Mouse (Mus musculus) CH12.LX (cell line): ENCODE measurements around the gene Trim69. TPM values are rescaled to one million over a fixed set of nuclear protein-coding genes. Genes with fewer than 3 reads are reported as not detected.

Source experiments
- DNase-seq: peaks from one replicate; pipeline ENCODE4 v3.0.0-alpha.2; 2013; ENCODE audit errors: extremely low read depth
- H3K27ac ChIP-seq: 2 replicates; pipeline ENCODE4 v1.5.1; 2012; ENCODE audit warnings: low read depth, mild to moderate bottlenecking, control low read depth, moderate library complexity; ENCODE audit not compliant: insufficient read depth
- H3K27me3 ChIP-seq: replicated peaks from 2 replicates; pipeline ENCODE3; 2012; ENCODE audit warnings: inconsistent platforms
- H3K36me3 ChIP-seq, 2 experiments: replicated peaks in 1 of 2; 2 replicates each; pipeline versions ENCODE3 to v1.6.1; 2012; ENCODE audit warnings: inconsistent platforms in 1 of 2, low read length in 1 of 2, mild to moderate bottlenecking in 1 of 2, mixed read lengths in 1 of 2, moderate library complexity in 1 of 2; ENCODE audit not compliant: control insufficient read depth in 1 of 2, insufficient read depth in 1 of 2
- H3K4me1 ChIP-seq, 2 experiments: 2 replicates each; pipeline ENCODE4 v1.6.1; 2012; ENCODE audit warnings: inconsistent platforms in 1 of 2, moderate library complexity in 1 of 2; ENCODE audit not compliant: insufficient read depth in 2 of 2, control insufficient read depth in 1 of 2
- H3K4me2 ChIP-seq: 2 replicates; pipeline ENCODE4 v1.6.1; 2012; ENCODE audit warnings: low read depth, mild to moderate bottlenecking, control low read depth; ENCODE audit not compliant: poor library complexity, insufficient read depth, severe bottlenecking
- H3K4me3 ChIP-seq, 3 experiments: fragments of 150-350 bp in 1 of 3; sonication (generic) in 1 of 3; replicated peaks in 1 of 3; 2 replicates each; pipeline versions ENCODE3 to v1.5.1; 2011 to 2012; ENCODE audit warnings: low read depth in 2 of 3, low read length in 2 of 3, mild to moderate bottlenecking in 2 of 3, moderate library complexity in 2 of 3, control low read depth in 1 of 3, improper control_type of control experiment in 1 of 3, inconsistent platforms in 1 of 3, mixed read lengths in 1 of 3; ENCODE audit not compliant: poor library complexity in 1 of 3
- H3K79me2 ChIP-seq: replicated peaks from 2 replicates; pipeline ENCODE4 v1.6.1; 2012; ENCODE audit warnings: mild to moderate bottlenecking, moderate library complexity; ENCODE audit not compliant: control insufficient read depth, poor library complexity, insufficient read depth, severe bottlenecking; ENCODE audit errors: extremely low read depth
- H3K9ac ChIP-seq: 2 replicates; pipeline ENCODE4 v1.6.1; 2012; ENCODE audit warnings: low read depth, mild to moderate bottlenecking, control low read depth, moderate library complexity; ENCODE audit not compliant: insufficient read depth
- H3K9me3 ChIP-seq: replicated peaks from 2 replicates; pipeline ENCODE3; 2012; ENCODE audit warnings: low read length, inconsistent platforms, mixed read lengths
- BHLHE40 ChIP-seq: IDR thresholded peaks from 2 replicates; pipeline ENCODE4 v1.6.1; 2011; ENCODE audit warnings: mild to moderate bottlenecking, low read depth, low read length, improper control_type of control experiment
- CHD1 ChIP-seq: IDR thresholded peaks from 2 replicates; pipeline ENCODE4 v1.6.1; 2012; ENCODE audit warnings: low read depth, low read length, improper control_type of control experiment, inconsistent platforms
- CHD2 ChIP-seq: IDR thresholded peaks from 2 replicates; pipeline ENCODE4 v1.6.1; 2011; ENCODE audit warnings: low read length, improper control_type of control experiment
- CTCF ChIP-seq, 2 experiments: IDR thresholded peaks in 1 of 2; conservative IDR thresholded peaks in 1 of 2; 2 replicates each; pipeline ENCODE4 v1.5.1; 2011 to 2012; ENCODE audit warnings: low read depth in 2 of 2, low read length in 2 of 2, improper control_type of control experiment in 1 of 2, inconsistent platforms in 1 of 2, mild to moderate bottlenecking in 1 of 2, moderate library complexity in 1 of 2
- E2F4 ChIP-seq: IDR thresholded peaks from 2 replicates; pipeline ENCODE4 v1.6.1; 2011; ENCODE audit warnings: low read depth, low read length, improper control_type of control experiment; ENCODE audit not compliant: insufficient replicate concordance
- ELF1 ChIP-seq: IDR thresholded peaks from 2 replicates; pipeline ENCODE4 v1.6.1; 2014; ENCODE audit warnings: low read depth, mild to moderate bottlenecking, inconsistent platforms, low read length, improper control_type of control experiment
- EP300 ChIP-seq: IDR thresholded peaks from 2 replicates; pipeline ENCODE4 v1.6.1; 2011; ENCODE audit warnings: low read length, improper control_type of control experiment
- ETS1 ChIP-seq: conservative IDR thresholded peaks from 2 replicates; pipeline ENCODE4 v1.6.1; 2012; ENCODE audit warnings: low read depth, mild to moderate bottlenecking, inconsistent platforms, low read length, improper control_type of control experiment, moderate library complexity
- GABPA ChIP-seq: IDR thresholded peaks from 2 replicates; pipeline ENCODE4 v1.6.1; 2012; ENCODE audit warnings: low read depth, low read length, improper control_type of control experiment, inconsistent platforms; ENCODE audit not compliant: insufficient replicate concordance
- HCFC1 ChIP-seq: IDR thresholded peaks from 2 replicates; pipeline ENCODE4 v1.6.1; 2012; ENCODE audit warnings: low read depth, mild to moderate bottlenecking, inconsistent platforms, low read length, improper control_type of control experiment
- IRF4 ChIP-seq: IDR thresholded peaks from 2 replicates; pipeline ENCODE4 v1.6.1; 2014; ENCODE audit warnings: low read depth, mild to moderate bottlenecking, inconsistent platforms, low read length, improper control_type of control experiment
- JUN ChIP-seq: IDR thresholded peaks from 2 replicates; pipeline ENCODE4 v1.6.1; 2011; ENCODE audit warnings: low read depth, mild to moderate bottlenecking, low read length, improper control_type of control experiment, moderate library complexity; ENCODE audit not compliant: insufficient read depth
- JUND ChIP-seq: conservative IDR thresholded peaks from 2 replicates; pipeline ENCODE4 v1.6.1; 2011; ENCODE audit warnings: low read depth, low read length, improper control_type of control experiment
- KAT2A ChIP-seq: IDR thresholded peaks from 2 replicates; pipeline ENCODE4 v1.6.1; 2012; ENCODE audit warnings: low read length, improper control_type of control experiment, inconsistent platforms; ENCODE audit not compliant: insufficient replicate concordance
- MAFK ChIP-seq: IDR thresholded peaks from 2 replicates; pipeline ENCODE4 v1.6.1; 2011; ENCODE audit warnings: low read length, improper control_type of control experiment; ENCODE audit not compliant: insufficient replicate concordance
- MAX ChIP-seq: IDR thresholded peaks from 2 replicates; pipeline ENCODE4 v1.6.1; 2011; ENCODE audit warnings: low read length, improper control_type of control experiment
- MAZ ChIP-seq: IDR thresholded peaks from 2 replicates; pipeline ENCODE4 v1.6.1; 2012; ENCODE audit warnings: low read depth, mild to moderate bottlenecking, inconsistent platforms, low read length, improper control_type of control experiment, moderate library complexity
- MEF2A ChIP-seq: IDR thresholded peaks from 2 replicates; pipeline ENCODE4 v1.6.1; 2014; ENCODE audit warnings: low read depth, mild to moderate bottlenecking, inconsistent platforms, low read length, improper control_type of control experiment, borderline replicate concordance
- MXI1 ChIP-seq: IDR thresholded peaks from 2 replicates; pipeline ENCODE4 v1.6.1; 2011; ENCODE audit warnings: mild to moderate bottlenecking, low read depth, low read length, improper control_type of control experiment
- MYC ChIP-seq: IDR thresholded peaks from 2 replicates; pipeline ENCODE4 v1.6.1; 2011; ENCODE audit warnings: low read depth, mild to moderate bottlenecking, improper control_type of control experiment, low read length
- NELFE ChIP-seq: IDR thresholded peaks from 2 replicates; pipeline ENCODE4 v1.6.1; 2011; ENCODE audit warnings: low read depth, low read length, improper control_type of control experiment
- NRF1 ChIP-seq: IDR thresholded peaks from 2 replicates; pipeline ENCODE4 v1.6.1; 2014; ENCODE audit warnings: low read depth, mild to moderate bottlenecking, inconsistent platforms, low read length, improper control_type of control experiment, moderate library complexity
- PAX5 ChIP-seq: IDR thresholded peaks from 2 replicates; pipeline ENCODE4 v1.6.1; 2012; ENCODE audit warnings: low read length, inconsistent platforms, mixed read lengths
- POLR2A ChIP-seq: IDR thresholded peaks from 2 replicates; pipeline ENCODE4 v1.6.1; 2011; ENCODE audit warnings: low read depth, mild to moderate bottlenecking, improper control_type of control experiment, low read length
- POLR2AphosphoS2 ChIP-seq: IDR thresholded peaks from 2 replicates; pipeline ENCODE4 v1.6.1; 2011; ENCODE audit warnings: low read depth, low read length, improper control_type of control experiment
- RAD21 ChIP-seq: IDR thresholded peaks from 2 replicates; pipeline ENCODE4 v1.6.1; 2011; ENCODE audit warnings: low read depth, mild to moderate bottlenecking, low read length, improper control_type of control experiment, moderate library complexity
- RCOR1 ChIP-seq: conservative IDR thresholded peaks from 2 replicates; pipeline ENCODE4 v1.6.1; 2012; ENCODE audit warnings: low read depth, mild to moderate bottlenecking, inconsistent platforms, low read length, improper control_type of control experiment
- SIN3A ChIP-seq: IDR thresholded peaks from 2 replicates; pipeline ENCODE4 v1.6.1; 2012; ENCODE audit warnings: low read length, improper control_type of control experiment, inconsistent platforms
- SMC3 ChIP-seq: IDR thresholded peaks from 2 replicates; pipeline ENCODE4 v1.6.1; 2011; ENCODE audit warnings: low read depth, low read length, improper control_type of control experiment
- TBP ChIP-seq: conservative IDR thresholded peaks from 2 replicates; pipeline ENCODE4 v1.6.1; 2011; ENCODE audit warnings: low read depth, low read length, improper control_type of control experiment
- TCF12 ChIP-seq: IDR thresholded peaks from 2 replicates; pipeline ENCODE4 v1.6.1; 2014; ENCODE audit warnings: low read depth, mild to moderate bottlenecking, inconsistent platforms, low read length, improper control_type of control experiment
- UBTF ChIP-seq: IDR thresholded peaks from 2 replicates; pipeline ENCODE4 v1.6.1; 2012; ENCODE audit warnings: low read depth, mild to moderate bottlenecking, inconsistent platforms, low read length, improper control_type of control experiment, moderate library complexity
- USF1 ChIP-seq: IDR thresholded peaks from 2 replicates; pipeline ENCODE4 v1.6.1; 2014; ENCODE audit warnings: low read depth, mild to moderate bottlenecking, inconsistent platforms, low read length, improper control_type of control experiment
- USF2 ChIP-seq: conservative IDR thresholded peaks from 2 replicates; pipeline ENCODE4 v1.6.1; 2011; ENCODE audit warnings: low read depth, low read length, improper control_type of control experiment
- ZC3H11A ChIP-seq: IDR thresholded peaks from 2 replicates; pipeline ENCODE4 v1.6.1; 2012; ENCODE audit warnings: low read depth, mild to moderate bottlenecking, inconsistent platforms, low read length, improper control_type of control experiment
- ZKSCAN1 ChIP-seq: IDR thresholded peaks from 2 replicates; pipeline ENCODE4 v1.6.1; 2012; ENCODE audit warnings: low read depth, inconsistent platforms, low read length, improper control_type of control experiment, borderline replicate concordance
- ZMIZ1 ChIP-seq: IDR thresholded peaks from 2 replicates; pipeline ENCODE4 v1.6.1; 2012; ENCODE audit warnings: low read depth, mild to moderate bottlenecking, inconsistent platforms, low read length, improper control_type of control experiment
- ZNF384 ChIP-seq: IDR thresholded peaks from 2 replicates; pipeline ENCODE4 v1.6.1; 2012; ENCODE audit warnings: low read depth, low read length, improper control_type of control experiment, inconsistent platforms
- dilution Hi-C: fragments of 300-500 bp; cut with MboI; formaldehyde crosslinking; loops from 2 replicates; pipeline ENCODE4 v1.14.3; 2020; ENCODE audit warnings: low sequenced_read_pairs; ENCODE audit not compliant: extremely low pct_unique_long_range_greater_than_20kb, extremely low pct_ligation_motif_present
- in situ Hi-C: fragments of 300-500 bp; cut with MboI; formaldehyde crosslinking; loops from 3 replicates; pipeline ENCODE4 v1.14.3; 2019; ENCODE audit warnings: low sequenced_read_pairs, low pct_ligation_motif_present, low pct_unique_long_range_greater_than_20kb, mixed read lengths
- polyA plus RNA-seq: library from polyadenylated mRNA; unstranded; fragments of >175 nt; gene quantifications from 2 replicates; pipeline ENCODE4 v1.2.1, GENCODE M21; 2012; ENCODE audit warnings: low read depth; ENCODE audit not compliant: insufficient read length
- total RNA-seq, 2 experiments: library from RNA; depleted of rRNA; stranded (reverse); fragments of 300-350 nt in 1 of 2; fragments of >200 nt in 1 of 2; gene quantifications; 2 replicates each; pipeline ENCODE4 v1.2.3; 2012 to 2014

Trim69 gene
- total and polyA plus RNA-seq, 3 experiments, result 0.08 to 0.24 (median 0.13) TPM

DNA sequence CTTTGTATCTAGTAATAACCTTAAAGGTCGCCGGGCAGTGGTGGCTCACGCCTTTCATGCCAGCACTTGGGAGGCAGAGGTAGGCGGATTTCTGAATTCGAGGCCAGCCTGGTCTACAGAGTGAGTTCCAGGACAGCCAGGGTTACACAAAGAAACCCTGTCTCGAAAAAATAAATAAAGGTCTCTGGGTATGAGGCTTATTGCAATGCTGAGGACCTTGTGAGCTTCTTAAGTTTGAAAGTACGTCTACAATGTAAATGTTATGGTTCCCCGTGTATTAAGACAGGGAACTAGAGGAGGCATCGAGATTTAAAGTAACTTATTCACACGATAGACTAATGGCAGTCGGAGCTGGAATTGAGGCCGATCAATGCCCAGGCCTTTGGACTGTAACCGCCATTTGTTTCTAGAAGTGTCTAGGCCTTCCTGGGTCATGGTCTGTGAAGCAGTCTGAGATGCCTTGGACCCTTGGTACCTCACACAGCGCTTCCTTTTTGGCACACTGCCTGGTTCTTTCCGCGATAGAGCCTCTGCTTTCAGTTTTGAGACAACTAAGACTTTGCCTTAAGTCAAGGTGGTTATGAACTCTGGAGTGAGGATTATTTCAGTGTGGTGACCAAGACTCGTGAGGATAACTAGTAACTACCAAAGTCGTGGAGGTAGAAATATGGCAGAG, 12.1 kb upstream of the Trim69 start:
- TF ChIP-seq ZMIZ1 (no peak), MXI1 (peak; percentile 28), EP300 (peak; percentile 28; the same call in 1 of the 2 replicates), MAX (no peak), E2F4 (no peak), BHLHE40 (0 out of 2 replicates have a peak, but pooled peaks have one; percentile 8), USF1 (no peak), MYC (peak; percentile 35; the same call in 1 of the 2 replicates), MAZ (no peak), CHD2 (0 out of 2 replicates have a peak, but pooled peaks have one; percentile 24), JUN (no peak), RCOR1 (0 out of 2 replicates have a peak, but pooled peaks have one; percentile 33), TBP (peak; percentile 24; the same call in 1 of the 2 replicates), CTCF (conservative IDR thresholded peaks at IDR 0.05 in 1 of 2, IDR thresholded peaks at IDR 0.05 in 1 of 2; ENCODE audit: low read depth in 2 of 2, low read length in 2 of 2) (no peak), CHD1 (peak; percentile 84; the same call in 1 of the 2 replicates), KAT2A (0 out of 2 replicates have a peak, but pooled peaks have one; percentile 35), HCFC1 (peak; percentile 22; the same call in 1 of the 2 replicates), JUND (no peak), ZKSCAN1 (no peak), POLR2A (no peak; the same call in 1 of the 2 replicates), GABPA (no peak), SMC3 (no peak), UBTF (no peak), IRF4 (peak; percentile 59; the same call in 1 of the 2 replicates), MAFK (no peak), MEF2A (no peak), ELF1 (peak; percentile 40), NELFE (no peak), RAD21 (no peak), USF2 (no peak), ZNF384 (no peak), POLR2AphosphoS2 (no peak), PAX5 (no peak), TCF12 (peak; percentile 43; the same call in 1 of the 2 replicates), ZC3H11A (no peak), ETS1 (no peak), SIN3A (peak; percentile 78; the same call in 1 of the 2 replicates), NRF1 (no peak)
- no peaks in the 10 kb centered on the region for H3K9me3 ChIP-seq
- DNase-seq, result peak; percentile 54
- dilution Hi-C loops (no loop called here), in situ Hi-C loops (no loop called here)
- H3K9ac ChIP-seq, result peak overlapping the region; percentile 100
- H3K27me3 ChIP-seq, result no peaks in the 10 kb centered on the region
- H3K36me3 ChIP-seq, result peaks cover 37 to 50% of the 10 kb centered on the region in 2 experiments
- peak overlapping the region; percentile 87 for H3K27ac ChIP-seq
- H3K4me1 ChIP-seq, result peaks cover 13 to 43% of the 10 kb centered on the region in 2 experiments
- peaks cover 56% of the 10 kb centered on the region for H3K79me2 ChIP-seq
- H3K4me3 ChIP-seq, result peak overlapping the region; percentile 91 to 93 (median 92)
- H3K4me2 ChIP-seq, result peak overlapping the region; percentile 100; the same call in 1 of the 2 replicates
